Mouse (Mus musculus) small intestine, adult 2 months (tissue): ENCODE data around the gene Ypel2. TPM values are rescaled to one million over a fixed set of nuclear protein-coding genes. Genes with fewer than 3 reads are reported as not detected.

Source experiments
- H3K27ac ChIP-seq: fragments of 200-500 bp; 2 replicates; pipeline ENCODE4 v1.5.1; 2012; ENCODE audit warnings: low read depth, low read length, control low read depth, inconsistent platforms; ENCODE audit not compliant: insufficient read depth
- H3K27me3 ChIP-seq: fragments of 200-500 bp; 2 replicates; pipeline ENCODE4 v1.6.1; 2012; ENCODE audit warnings: mild to moderate bottlenecking, moderate library complexity, low read length, inconsistent platforms; ENCODE audit not compliant: control insufficient read depth, insufficient read depth
- H3K36me3 ChIP-seq: fragments of 200-500 bp; 2 replicates; pipeline ENCODE4 v1.6.1; 2012; ENCODE audit warnings: mild to moderate bottlenecking, low read length, control low read depth, inconsistent platforms; ENCODE audit not compliant: control insufficient read depth, insufficient read depth
- H3K4me1 ChIP-seq: fragments of 200-500 bp; 2 replicates; pipeline ENCODE4 v1.6.1; 2012; ENCODE audit warnings: low read length, inconsistent platforms, mixed read lengths; ENCODE audit not compliant: control insufficient read depth, insufficient read depth, insufficient read length
- H3K4me3 ChIP-seq: fragments of 200-500 bp; 2 replicates; pipeline ENCODE4 v1.5.1; 2012; ENCODE audit warnings: low read depth, mild to moderate bottlenecking, control low read depth, inconsistent platforms, low read length, moderate library complexity
- CTCF ChIP-seq: fragments of 200-500 bp; IDR thresholded peaks from 2 replicates; pipeline ENCODE4 v1.5.1; 2012; ENCODE audit warnings: low read depth, mild to moderate bottlenecking, control low read depth, inconsistent platforms, low read length, moderate library complexity, mixed read lengths; ENCODE audit not compliant: insufficient replicate concordance, insufficient read length; ENCODE audit errors: extremely low read depth
- POLR2A ChIP-seq: fragments of 200-500 bp; IDR thresholded peaks from 2 replicates; pipeline ENCODE4 v1.6.1; 2012; ENCODE audit warnings: low read depth, mild to moderate bottlenecking, control low read depth, inconsistent platforms, low read length, moderate library complexity
- WGBS: fragments of 180-500 bp; shearing (Covaris S2); methylation state at CpG from one replicate; pipeline ENCODE4 v1.1.7; 2018; 5-methylcytosine and 5-hydroxymethylcytosine counted together
- polyA plus RNA-seq: library from polyadenylated mRNA; depleted of rRNA; stranded (reverse); fragments of >200 nt; gene quantifications from 2 replicates; pipeline ENCODE4 v1.2.3, GENCODE M21; 2012

Gene Ypel2
- polyA plus RNA-seq, 1 experiment, result 5.6 TPM

DNA sequence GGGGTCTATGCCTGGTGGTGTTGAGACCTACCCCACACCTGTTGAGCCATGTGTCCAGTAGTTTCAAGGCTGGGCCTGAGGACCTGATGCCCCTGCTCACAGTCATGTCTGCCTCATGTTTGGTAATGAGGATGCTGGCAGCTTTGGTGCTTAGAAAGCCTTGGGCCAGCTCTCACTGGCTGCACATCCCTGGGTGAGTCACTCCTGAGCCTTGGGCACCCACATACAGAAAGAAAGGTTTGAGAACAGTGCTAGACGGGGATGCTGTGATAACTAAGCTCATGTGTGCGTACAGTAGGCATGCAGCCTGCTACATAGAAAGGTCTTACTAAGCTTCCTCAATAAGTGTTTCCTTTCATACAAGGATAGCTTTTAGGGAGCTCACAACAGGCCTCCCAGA is 40.8 kb downstream of the Ypel2 start:
- Histone ChIP-seq H3K27ac (peak overlapping the region; percentile 63), H3K4me1 (peaks cover 23% of the 10 kb centered on the region; the same call in 1 of the 2 replicates), H3K27me3 (no peaks in the 10 kb centered on the region), H3K4me3 (no peak overlapping the region), H3K36me3 (no peaks in the 10 kb centered on the region; the same call in 1 of the 2 replicates)
- 90% methylated on average over 2 of the region's 2 CpGs for WGBS
- no peak for TF ChIP-seq POLR2A
- no peak for TF ChIP-seq CTCF

DNA sequence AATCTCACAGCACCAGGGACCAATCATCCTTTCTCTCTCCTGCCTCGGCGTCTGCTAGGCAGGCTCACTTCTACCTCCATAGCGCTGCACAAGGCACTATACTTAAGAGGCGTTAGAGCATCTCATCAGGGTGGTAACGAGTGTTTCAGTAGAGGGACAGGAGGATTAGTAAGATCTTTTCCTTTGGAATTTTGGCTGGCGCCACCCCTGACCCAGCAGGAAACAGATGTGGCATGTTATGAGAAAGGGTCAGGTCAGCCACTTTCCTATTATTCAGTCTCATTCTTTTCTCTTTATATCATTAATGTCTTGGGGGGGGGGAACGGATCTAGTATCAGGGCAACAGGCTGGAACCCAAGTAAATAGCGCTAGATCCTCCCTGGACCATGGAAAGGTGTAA is 41.8 kb downstream of the Ypel2 start:
- H3K4me1 ChIP-seq, result peaks cover 22% of the 10 kb centered on the region; the same call in 1 of the 2 replicates
- H3K27me3 ChIP-seq, result no peaks in the 10 kb centered on the region
- no peak overlapping the region for H3K27ac ChIP-seq
- H3K4me3 ChIP-seq, result no peak overlapping the region
- H3K36me3 ChIP-seq, result no peaks in the 10 kb centered on the region; the same call in 1 of the 2 replicates
- 90% methylated on average over 8 of the region's 8 CpGs for whole genome bisulfite sequencing
- TF ChIP-seq POLR2A, result no peak
- no peak for TF ChIP-seq CTCF

DNA sequence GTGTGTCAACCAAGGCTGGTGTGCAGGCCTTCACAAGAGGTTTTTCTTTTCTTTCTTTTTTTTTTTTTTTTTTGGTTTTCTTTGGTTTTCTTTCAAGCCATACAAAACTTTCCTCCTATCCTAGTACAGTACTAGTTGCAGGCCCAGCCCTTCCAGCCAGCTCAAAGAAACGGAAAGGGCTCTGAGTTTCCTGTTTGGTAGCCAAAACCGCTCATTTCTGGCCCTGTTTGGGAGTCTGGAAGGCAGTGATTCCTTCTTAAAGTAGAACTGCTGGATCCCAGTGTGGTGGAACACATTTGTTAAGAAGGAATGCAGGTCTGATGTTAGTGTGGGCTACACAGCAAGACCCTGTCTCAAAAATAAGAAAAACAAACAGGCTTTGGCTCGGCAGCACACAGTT is 43.0 kb downstream of the Ypel2 start:
- H3K4me1 ChIP-seq, result peaks cover 12% of the 10 kb centered on the region; the same call in 1 of the 2 replicates
- H3K27me3 ChIP-seq, result no peaks in the 10 kb centered on the region
- TF ChIP-seq CTCF, result no peak
- TF ChIP-seq POLR2A, result no peak
- no peaks in the 10 kb centered on the region; the same call in 1 of the 2 replicates for H3K36me3 ChIP-seq
- WGBS, result 76% methylated on average over 3 of the region's 3 CpGs
- no peak overlapping the region for H3K4me3 ChIP-seq
- no peak overlapping the region for H3K27ac ChIP-seq

DNA sequence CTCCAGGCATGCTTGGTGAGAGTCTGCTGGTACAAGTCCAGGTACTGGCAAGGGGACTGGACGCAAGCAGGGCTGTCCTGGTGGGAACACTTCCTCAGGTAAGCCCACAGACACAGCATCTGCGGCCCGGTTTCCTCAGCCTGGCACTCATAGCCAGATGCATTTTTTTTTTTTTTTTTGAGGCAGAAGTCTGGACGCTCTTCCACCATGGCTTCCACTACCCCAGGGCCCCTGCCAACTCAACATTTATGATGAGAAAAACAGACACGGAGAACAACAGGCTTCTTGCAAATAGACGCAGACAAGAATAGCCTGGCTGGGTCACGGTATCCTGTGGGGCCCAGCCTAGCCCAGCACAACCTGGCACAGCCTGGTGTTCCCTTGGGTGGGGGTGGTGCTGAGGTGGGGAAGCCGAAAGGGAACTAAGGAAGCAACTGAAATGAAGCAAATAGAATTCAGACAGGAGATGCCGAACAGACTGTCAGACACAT is 43.5 kb downstream of the Ypel2 start:
- Histone ChIP-seq H3K4me1 (peaks cover 15% of the 10 kb centered on the region; the same call in 1 of the 2 replicates), H3K27me3 (no peaks in the 10 kb centered on the region), H3K36me3 (no peaks in the 10 kb centered on the region; the same call in 1 of the 2 replicates), H3K27ac (no peak overlapping the region), H3K4me3 (no peak overlapping the region)
- 76% methylated on average over 9 of the region's 9 CpGs for WGBS
- TF ChIP-seq POLR2A, result no peak
- TF ChIP-seq CTCF, result no peak

DNA sequence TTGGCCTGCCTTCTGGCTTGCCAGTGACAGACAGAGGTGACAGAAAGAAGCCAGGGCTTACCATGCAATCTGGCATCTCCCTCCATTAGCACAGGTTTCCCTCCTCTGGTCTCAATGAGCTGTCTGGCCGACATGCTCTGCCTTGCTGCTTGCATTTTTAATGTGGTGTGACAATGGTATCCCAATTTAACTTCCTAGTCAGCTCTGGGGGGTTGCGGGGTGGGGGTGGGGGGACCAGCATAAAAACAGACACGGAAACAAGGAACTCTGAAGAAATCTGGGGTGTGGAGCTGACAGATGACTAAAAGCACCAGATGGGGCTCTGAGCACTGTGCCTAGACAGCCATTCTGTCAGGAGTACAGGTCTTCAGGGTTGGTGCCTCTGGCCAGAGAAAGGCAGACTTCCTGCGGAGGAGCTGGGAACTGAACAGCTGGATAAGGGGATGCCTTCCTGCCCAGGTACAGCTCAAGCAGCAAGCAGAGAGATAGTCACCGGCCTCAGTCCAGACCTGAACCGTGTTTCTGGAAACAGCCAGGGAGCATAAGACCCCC is 46.8 kb downstream of the Ypel2 start:
- peaks cover 13% of the 10 kb centered on the region for H3K36me3 ChIP-seq
- H3K27ac ChIP-seq, result no peak overlapping the region
- TF ChIP-seq POLR2A, result no peak
- no peak for TF ChIP-seq CTCF
- H3K27me3 ChIP-seq, result no peaks in the 10 kb centered on the region
- no peak overlapping the region for H3K4me3 ChIP-seq
- 92% methylated on average over 6 of the region's 6 CpGs for WGBS
- H3K4me1 ChIP-seq, result peaks cover 4% of the 10 kb centered on the region; the same call in 1 of the 2 replicates

DNA sequence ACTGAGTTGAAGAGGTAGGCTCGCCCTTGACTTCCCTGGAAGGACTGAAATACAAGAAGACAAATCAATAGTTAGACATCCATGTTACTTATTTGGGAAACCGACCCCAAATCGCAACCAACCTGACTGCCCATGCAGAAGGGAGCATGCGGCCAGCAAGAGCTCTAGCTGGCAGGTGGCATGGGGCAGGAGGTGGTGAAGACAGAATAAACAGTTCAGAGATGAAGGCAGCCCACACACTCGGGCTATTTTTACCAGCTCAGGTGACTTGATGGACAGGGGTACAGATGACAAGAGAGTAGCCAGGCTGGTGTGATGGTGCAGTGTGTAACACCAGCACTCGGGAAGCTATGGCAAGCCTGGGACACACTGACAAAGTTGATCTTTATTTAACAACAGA is 47.6 kb downstream of the Ypel2 start:
- Histone ChIP-seq H3K27me3 (no peaks in the 10 kb centered on the region), H3K36me3 (peaks cover 14% of the 10 kb centered on the region), H3K4me3 (no peak overlapping the region), H3K27ac (no peak overlapping the region), H3K4me1 (peaks cover 4% of the 10 kb centered on the region; the same call in 1 of the 2 replicates)
- WGBS, result 79% methylated on average over 6 of the region's 6 CpGs
- TF ChIP-seq POLR2A, result no peak
- TF ChIP-seq CTCF, result no peak

DNA sequence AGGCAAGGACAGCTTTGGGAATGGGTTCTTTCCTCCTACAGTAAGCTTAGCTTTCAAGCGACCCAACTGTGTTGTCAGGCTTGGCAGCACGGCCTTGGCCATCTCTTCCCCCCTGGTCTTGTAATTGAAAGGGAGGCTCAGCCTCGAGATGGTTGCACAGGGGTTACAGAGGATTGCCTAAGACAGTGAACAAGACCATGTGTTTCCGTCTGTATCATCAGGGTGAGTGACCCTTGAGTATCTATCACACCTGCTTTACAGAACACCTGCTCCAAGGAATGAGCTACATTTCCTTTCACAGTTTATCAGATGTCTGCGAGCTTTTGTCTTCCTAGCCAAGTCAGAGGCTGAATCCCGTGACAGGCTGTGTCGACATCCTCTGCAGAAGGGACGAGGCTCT is 48.4 kb downstream of the Ypel2 start:
- no peaks in the 10 kb centered on the region for H3K27me3 ChIP-seq
- H3K36me3 ChIP-seq, result peaks cover 19% of the 10 kb centered on the region
- WGBS, result 35% methylated on average over 8 of the region's 8 CpGs

More for the DNA sequence above, 48.4 kb downstream of the Ypel2 start:
- no peak overlapping the region for H3K4me3 ChIP-seq
- no peak for TF ChIP-seq POLR2A
- TF ChIP-seq CTCF, result no peak
- H3K27ac ChIP-seq, result no peak overlapping the region
- peaks cover 4% of the 10 kb centered on the region; the same call in 1 of the 2 replicates for H3K4me1 ChIP-seq
